Mouse (Mus musculus): ENCODE results near the gene Rell1. TPM values are rescaled to one million over a fixed set of nuclear protein-coding genes. Genes with fewer than 3 reads are reported as not detected.

Rell1 gene
- polyA plus RNA-seq, 1 experiment from 2014 or later, result 13.9 TPM

- Histone ChIP-seq H3K27ac (replicated peaks) (no peak overlapping the region), H3K4me1 (peaks cover 50% of the 10 kb centered on the region), H3K9me3 (no peaks in the 10 kb centered on the region), H3K4me3 (no peak overlapping the region), H3K27me3 (replicated peaks; ENCODE audit: low read depth, poor library complexity, severe bottlenecking) (no peaks in the 10 kb centered on the region), H3K36me3 (replicated peaks) (no peaks in the 10 kb centered on the region; the same call in 1 of the 2 replicates)
- no peak for DNase-seq (ENCODE audit: low spot score)
- 37% methylated on average over 8 of the region's 8 CpGs for WGBS
These were observed 21.2 kb downstream of the Rell1 start for GRCm38 (mm10) chr5:63947526-63947925.

- no peaks in the 10 kb centered on the region for H3K9me3 ChIP-seq
- DNase-seq (ENCODE audit: low spot score), result no peak
- no peak overlapping the region for H3K4me3 ChIP-seq
- WGBS, result 93% methylated on average over 9 of the region's 9 CpGs
- H3K36me3 ChIP-seq (replicated peaks), result no peaks in the 10 kb centered on the region; the same call in 1 of the 2 replicates
- H3K27ac ChIP-seq (replicated peaks), result no peak overlapping the region; the same call in 1 of the 2 replicates
- peaks cover 14% of the 10 kb centered on the region for H3K4me1 ChIP-seq
- H3K27me3 ChIP-seq (replicated peaks; ENCODE audit: low read depth, poor library complexity, severe bottlenecking), result no peaks in the 10 kb centered on the region
These were observed 25.4 kb downstream of the Rell1 start for GRCm38 (mm10) chr5:63943291-63943690.

GRCm38 (mm10) chr5:63941891-63942290, 26.8 kb downstream of the Rell1 start:
- Histone ChIP-seq H3K27me3 (replicated peaks; ENCODE audit: low read depth, poor library complexity, severe bottlenecking) (no peaks in the 10 kb centered on the region), H3K4me1 (peaks cover 8% of the 10 kb centered on the region)
- DNase-seq (ENCODE audit: low spot score), result no peak

GRCm38 (mm10) chr5:63938575-63938974, 30.1 kb downstream of the Rell1 start:
- no peak for DNase-seq (ENCODE audit: low spot score)
- no peak overlapping the region for H3K27ac ChIP-seq (replicated peaks)
- 85% methylated on average over 4 of the region's 4 CpGs for WGBS
- peaks cover 4% of the 10 kb centered on the region for H3K4me1 ChIP-seq
- no peaks in the 10 kb centered on the region for H3K9me3 ChIP-seq
- H3K36me3 ChIP-seq (replicated peaks), result peaks cover 29% of the 10 kb centered on the region
- no peaks in the 10 kb centered on the region for H3K27me3 ChIP-seq (replicated peaks; ENCODE audit: low read depth, poor library complexity, severe bottlenecking)
- no peak overlapping the region for H3K4me3 ChIP-seq

More at GRCm38 (mm10) chr5:63941891-63942290, 26.8 kb downstream of the Rell1 start:
- Histone ChIP-seq H3K27ac (replicated peaks) (no peak overlapping the region), H3K4me3 (no peak overlapping the region), H3K9me3 (no peaks in the 10 kb centered on the region), H3K36me3 (replicated peaks) (peaks cover 5% of the 10 kb centered on the region)
- WGBS, result 83% methylated on average over 5 of the region's 5 CpGs

- H3K9me3 ChIP-seq, result no peaks in the 10 kb centered on the region
- H3K4me1 ChIP-seq, result peaks cover 10% of the 10 kb centered on the region
- H3K36me3 ChIP-seq (replicated peaks), result peaks cover 29% of the 10 kb centered on the region
- H3K27ac ChIP-seq (replicated peaks), result no peak overlapping the region
- WGBS, result 69% methylated on average over 6 of the region's 6 CpGs
- DNase-seq (ENCODE audit: low spot score), result no peak
- no peaks in the 10 kb centered on the region for H3K27me3 ChIP-seq (replicated peaks; ENCODE audit: low read depth, poor library complexity, severe bottlenecking)
- H3K4me3 ChIP-seq, result no peak overlapping the region
These were observed 32.0 kb downstream of the Rell1 start for GRCm38 (mm10) chr5:63936740-63937139.

- H3K27ac ChIP-seq (replicated peaks), result no peak overlapping the region
- H3K27me3 ChIP-seq (replicated peaks; ENCODE audit: low read depth, poor library complexity, severe bottlenecking), result no peaks in the 10 kb centered on the region
- peaks cover 10% of the 10 kb centered on the region for H3K4me1 ChIP-seq
- H3K9me3 ChIP-seq, result no peaks in the 10 kb centered on the region
- DNase-seq (ENCODE audit: low spot score), result no peak
- H3K4me3 ChIP-seq, result no peak overlapping the region
- 88% methylated on average over 6 of the region's 6 CpGs for WGBS
- H3K36me3 ChIP-seq (replicated peaks), result peaks cover 29% of the 10 kb centered on the region
These were observed 33.1 kb downstream of the Rell1 start for GRCm38 (mm10) chr5:63935581-63935980.

- peak; percentile 23 for DNase-seq (ENCODE audit: low spot score)
- 50% methylated on average over 10 of the region's 10 CpGs for WGBS
- H3K9me3 ChIP-seq, result no peaks in the 10 kb centered on the region
- H3K4me3 ChIP-seq, result no peak overlapping the region
- H3K4me1 ChIP-seq, result peaks cover 10% of the 10 kb centered on the region
- H3K27ac ChIP-seq (replicated peaks), result peak overlapping the region; percentile 48; the same call in 1 of the 2 replicates
- H3K36me3 ChIP-seq (replicated peaks), result peaks cover 56% of the 10 kb centered on the region
- H3K27me3 ChIP-seq (replicated peaks; ENCODE audit: low read depth, poor library complexity, severe bottlenecking), result no peaks in the 10 kb centered on the region
These were observed 35.9 kb downstream of the Rell1 start for GRCm38 (mm10) chr5:63932829-63933228.

- no peak for DNase-seq (ENCODE audit: low spot score)
- H3K4me1 ChIP-seq, result peaks cover 17% of the 10 kb centered on the region
- H3K27me3 ChIP-seq (replicated peaks; ENCODE audit: low read depth, poor library complexity, severe bottlenecking), result no peaks in the 10 kb centered on the region
- H3K36me3 ChIP-seq (replicated peaks), result peaks cover 62% of the 10 kb centered on the region
- H3K4me3 ChIP-seq, result no peak overlapping the region
- H3K9me3 ChIP-seq, result no peaks in the 10 kb centered on the region
- no peak overlapping the region for H3K27ac ChIP-seq (replicated peaks)
- 78% methylated on average over 4 of the region's 4 CpGs for WGBS
These were observed 37.8 kb downstream of the Rell1 start for GRCm38 (mm10) chr5:63930824-63931358.

GRCm38 (mm10) chr5:63925035-63925628, 43.6 kb downstream of the Rell1 start:
- Histone ChIP-seq H3K9me3 (no peaks in the 10 kb centered on the region), H3K4me1 (0 out of 2 replicates have a peak, but pooled peaks cover 17% of the 10 kb centered on the region), H3K4me3 (no peak overlapping the region), H3K27ac (replicated peaks) (no peak overlapping the region), H3K36me3 (replicated peaks) (peaks cover 75% of the 10 kb centered on the region), H3K27me3 (replicated peaks; ENCODE audit: low read depth, poor library complexity, severe bottlenecking) (no peaks in the 10 kb centered on the region)
- 92% methylated on average over 14 of the region's 14 CpGs for WGBS
- no peak for DNase-seq (ENCODE audit: low spot score)

- no peak for DNase-seq (ENCODE audit: low spot score)
- WGBS, result 78% methylated on average over 13 of the region's 13 CpGs
- Histone ChIP-seq H3K4me1 (0 out of 2 replicates have a peak, but pooled peaks cover 17% of the 10 kb centered on the region), H3K27me3 (replicated peaks; ENCODE audit: low read depth, poor library complexity, severe bottlenecking) (no peaks in the 10 kb centered on the region), H3K36me3 (replicated peaks) (peaks cover 63% of the 10 kb centered on the region), H3K27ac (replicated peaks) (no peak overlapping the region; the same call in 1 of the 2 replicates), H3K4me3 (no peak overlapping the region), H3K9me3 (no peaks in the 10 kb centered on the region)
These were observed 45.2 kb downstream of the Rell1 start for GRCm38 (mm10) chr5:63923305-63924025.

GRCm38 (mm10) chr5:63918201-63918600, 50.5 kb downstream of the Rell1 start:
- no peak for DNase-seq (ENCODE audit: low spot score)
- no peak overlapping the region for H3K27ac ChIP-seq (replicated peaks)
- peaks cover 17% of the 10 kb centered on the region for H3K36me3 ChIP-seq (replicated peaks)
- H3K4me3 ChIP-seq, result no peak overlapping the region
- H3K9me3 ChIP-seq, result no peaks in the 10 kb centered on the region
- 0 out of 2 replicates have a peak, but pooled peaks cover under 1% of the 10 kb centered on the region for H3K4me1 ChIP-seq
- WGBS, result 79% methylated on average over 4 of the region's 4 CpGs
- no peaks in the 10 kb centered on the region for H3K27me3 ChIP-seq (replicated peaks; ENCODE audit: low read depth, poor library complexity, severe bottlenecking)

- no peak overlapping the region for H3K4me3 ChIP-seq
- H3K27me3 ChIP-seq (replicated peaks; ENCODE audit: low read depth, poor library complexity, severe bottlenecking), result no peaks in the 10 kb centered on the region
- no peak overlapping the region for H3K27ac ChIP-seq (replicated peaks)
- no peaks in the 10 kb centered on the region for H3K9me3 ChIP-seq
- peaks cover 6% of the 10 kb centered on the region for H3K36me3 ChIP-seq (replicated peaks)
- H3K4me1 ChIP-seq, result no peaks in the 10 kb centered on the region
- DNase-seq (ENCODE audit: low spot score), result no peak
- WGBS, result 89% methylated on average over 10 of the region's 10 CpGs
These were observed 52.1 kb downstream of the Rell1 start for GRCm38 (mm10) chr5:63916457-63917139.
